ENCODE assay signal across 7 mouse cellular contexts in the genomic region with DNA sequence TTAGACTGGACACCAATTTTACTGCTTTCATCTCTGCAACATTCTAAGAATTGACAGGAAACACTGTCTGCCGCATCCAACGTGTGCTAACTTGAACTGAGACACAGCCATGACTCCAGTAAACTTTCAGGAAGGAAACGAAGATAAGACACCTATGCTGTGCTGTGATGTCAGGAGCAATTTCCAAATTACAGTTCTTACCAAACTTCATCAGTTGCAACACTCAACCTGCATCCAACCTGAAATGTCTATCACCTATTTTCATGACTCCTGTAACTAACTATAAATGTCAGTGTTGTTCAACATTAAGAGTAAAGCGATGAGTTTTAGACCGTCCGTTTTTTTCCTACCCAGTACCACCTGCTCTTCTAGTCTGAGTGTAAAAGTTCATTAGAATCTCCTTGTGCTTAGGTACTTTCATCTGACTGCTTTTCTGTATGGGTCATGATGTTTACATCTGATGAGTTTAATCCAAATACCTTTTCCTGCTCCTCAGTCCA. TPM values are rescaled to one million over a fixed set of nuclear protein-coding genes. Genes with fewer than 3 reads are reported as not detected.
DNase-seq lines count a peak whose midpoint lies in the region; ATAC-seq and TF ChIP-seq lines count a peak whose summit lies in the region.

No protein-coding gene starts in this region.

- peak overlapping the region; percentile 80 for H3K9ac ChIP-seq in lung, postnatal 0 days (replicated peaks; ENCODE audit: low read depth)
- H3K9ac ChIP-seq in forebrain, embryonic 11.5 days (ENCODE audit: low read length), result peak overlapping the region; percentile 91
- H3K9ac ChIP-seq in liver, embryonic 12.5 days, result peak overlapping the region; percentile 94

- peak; percentile 22 for DNase-seq in lung, postnatal 0 days (ENCODE audit: low spot score)
- no peak for DNase-seq in lung, postnatal 25 days (ENCODE audit: low spot score)
- DNase-seq in forebrain, embryonic 11.5 days (ENCODE audit: low spot score), result no peak
- DNase-seq in left cerebral cortex, postnatal 14 days (ENCODE audit: low spot score in 2 of 2), result no peak
- DNase-seq in urinary bladder, postnatal 14 days (ENCODE audit: low spot score), result no peak
- DNase-seq in urinary bladder, adult 18-20 months (ENCODE audit: low spot score in 2 of 2), result no peak

- no peak for TF ChIP-seq CTCF in lung, postnatal 0 days (IDR thresholded peaks at IDR 0.05)

- H3K4me3 ChIP-seq in lung, postnatal 0 days (ENCODE audit: low read depth, low read length), result peak overlapping the region; percentile 87; the same call in 1 of the 2 replicates
- peak overlapping the region; percentile 87 for H3K4me3 ChIP-seq in forebrain, embryonic 11.5 days (ENCODE audit: low read depth, low read length)
- peak overlapping the region; percentile 81 for H3K4me3 ChIP-seq in liver, embryonic 12.5 days

- peak overlapping the region; percentile 85 for H3K4me2 ChIP-seq in lung, postnatal 0 days (replicated peaks; ENCODE audit: low read depth, low read length)
- peak overlapping the region; percentile 57 for H3K4me2 ChIP-seq in forebrain, embryonic 11.5 days (ENCODE audit: low read depth, low read length, severe bottlenecking)
- H3K4me2 ChIP-seq in liver, embryonic 12.5 days, result peak overlapping the region; percentile 92

- H3K36me3 ChIP-seq in lung, postnatal 0 days (ENCODE audit: insufficient read depth, low read length), result no peaks in the 10 kb centered on the region
- H3K36me3 ChIP-seq in forebrain, embryonic 11.5 days (ENCODE audit: control insufficient read depth, insufficient read depth, low read length), result no peaks in the 10 kb centered on the region
- H3K36me3 ChIP-seq in liver, embryonic 12.5 days, result peaks cover 4% of the 10 kb centered on the region; the same call in 1 of the 2 replicates

- intact Hi-C loops in left cerebral cortex, postnatal 14 days (cut with DNase I), result no loop called here

- H3K4me1 ChIP-seq in lung, postnatal 0 days (ENCODE audit: insufficient read depth, low read depth, low read length), result peaks cover 3% of the 10 kb centered on the region; the same call in 1 of the 2 replicates
- H3K4me1 ChIP-seq in forebrain, embryonic 11.5 days (replicated peaks; ENCODE audit: control insufficient read depth, insufficient read depth, low read length), result peaks cover 6% of the 10 kb centered on the region
- H3K4me1 ChIP-seq in liver, embryonic 12.5 days, result peaks cover 49% of the 10 kb centered on the region

- H3K27ac ChIP-seq in lung, postnatal 0 days (ENCODE audit: low read length), result peak overlapping the region; percentile 90
- no peak overlapping the region for H3K27ac ChIP-seq in forebrain, embryonic 11.5 days (ENCODE audit: low read depth, low read length)
- peak overlapping the region; percentile 95 for H3K27ac ChIP-seq in liver, embryonic 12.5 days

- WGBS in lung, postnatal 0 days, result 47% methylated on average over 6 of the region's 6 CpGs
- 75% methylated on average over 6 of the region's 6 CpGs for WGBS in forebrain, embryonic 11.5 days
- WGBS in liver, embryonic 12.5 days (ENCODE audit: insufficient replicate concordance), result 43% methylated on average over 6 of the region's 6 CpGs

- TF ChIP-seq EP300 in lung, postnatal 0 days (IDR thresholded peaks at IDR 0.05), result no peak

- H3K9me3 ChIP-seq in lung, postnatal 0 days (ENCODE audit: low read length), result no peaks in the 10 kb centered on the region
- no peaks in the 10 kb centered on the region for H3K9me3 ChIP-seq in forebrain, embryonic 11.5 days (ENCODE audit: control insufficient read depth, low read length)
- H3K9me3 ChIP-seq in liver, embryonic 12.5 days (replicated peaks), result no peaks in the 10 kb centered on the region

- ATAC-seq in lung, postnatal 0 days, result no peak
- no peak for ATAC-seq in forebrain, embryonic 11.5 days (replicated peaks; ENCODE audit: low FRiP score)
- ATAC-seq in liver, embryonic 12.5 days, result no peak

- no peaks in the 10 kb centered on the region for H3K27me3 ChIP-seq in lung, postnatal 0 days (replicated peaks; ENCODE audit: insufficient read depth, low read length)
- H3K27me3 ChIP-seq in forebrain, embryonic 11.5 days (ENCODE audit: control insufficient read depth, insufficient read depth, low read length), result no peaks in the 10 kb centered on the region
- H3K27me3 ChIP-seq in liver, embryonic 12.5 days (replicated peaks), result no peaks in the 10 kb centered on the region

RNA-seq across cellular contexts. Expression of a gene that starts 3.2 kb away (rescaled TPM):
- 10.3 and 10.7 TPM in 2 replicates for polyA plus RNA-seq in lung, postnatal 0 days (2015; fragmentation: Nextera tagmentation; extraction: Ambion mirVana)
- 66.6 and 73.4 TPM in 2 replicates for polyA plus RNA-seq in forebrain, embryonic 11.5 days (2014; fragmentation: Nextera tagmentation; extraction: Ambion mirVana)
- polyA plus RNA-seq in liver, embryonic 12.5 days (2016; fragmentation: Nextera tagmentation; extraction: Ambion mirVana), result 40.8 and 43.2 TPM in 2 replicates
- total RNA-seq in left cerebral cortex, postnatal 14 days (2021), result 1 to 10 TPM; 5.1 to 5.8 TPM

RNA-seq across cellular contexts. Expression of a gene that starts 16.9 kb away (rescaled TPM):
- 89.6 and 96.9 TPM in 2 replicates for polyA plus RNA-seq in lung, postnatal 0 days (2015; fragmentation: Nextera tagmentation; extraction: Ambion mirVana)
- polyA plus RNA-seq in forebrain, embryonic 11.5 days (2014; fragmentation: Nextera tagmentation; extraction: Ambion mirVana), result 140 and 141 TPM in 2 replicates
- 115 and 121 TPM in 2 replicates for polyA plus RNA-seq in liver, embryonic 12.5 days (2016; fragmentation: Nextera tagmentation; extraction: Ambion mirVana)
- total RNA-seq in left cerebral cortex, postnatal 14 days (2021), result 100 to 1,000 TPM; 163 to 166 TPM

RNA-seq across cellular contexts. Expression of a gene that starts 16.9 kb away (rescaled TPM):
- 4.8 and 5.7 TPM in 2 replicates for polyA plus RNA-seq in lung, postnatal 0 days (2015; fragmentation: Nextera tagmentation; extraction: Ambion mirVana)
- polyA plus RNA-seq in forebrain, embryonic 11.5 days (2014; fragmentation: Nextera tagmentation; extraction: Ambion mirVana), result 14.9 and 15.1 TPM in 2 replicates
- 5.1 and 5.2 TPM in 2 replicates for polyA plus RNA-seq in liver, embryonic 12.5 days (2016; fragmentation: Nextera tagmentation; extraction: Ambion mirVana)
- total RNA-seq in left cerebral cortex, postnatal 14 days (2021), result 10 to 100 TPM; 41.9 TPM
